Mouse (Mus musculus) midbrain, postnatal 0 days (tissue): ENCODE data around the gene Polr1b. TPM values are rescaled to one million over a fixed set of nuclear protein-coding genes. Genes with fewer than 3 reads are reported as not detected.

Source experiments
- ATAC-seq: fragments of 200-750 bp; cut with Nextera tagmentation; 2 replicates; pipeline ENCODE4 v1.8.0; 2017; ENCODE audit warnings: moderate number of reproducible peaks, mild to moderate bottlenecking, moderate TSS enrichment, moderate library complexity; ENCODE audit not compliant: low FRiP score
- DNase-seq: peaks from one replicate; pipeline ENCODE4 v3.0.0-alpha.2; 2015; ENCODE audit warnings: low spot score
- H3K27ac ChIP-seq: fragments of 300-500 bp; sonication (generic); 2 replicates; pipeline ENCODE4 v1.5.1; 2014; ENCODE audit warnings: low read depth, mild to moderate bottlenecking, low read length, mixed read lengths
- H3K27me3 ChIP-seq: fragments of 300-500 bp; sonication (generic); 2 replicates; pipeline ENCODE4 v1.6.1; 2014; ENCODE audit warnings: low read length, control low read depth, mixed read lengths; ENCODE audit not compliant: insufficient read depth
- H3K36me3 ChIP-seq: fragments of 300-500 bp; sonication (generic); 2 replicates; pipeline ENCODE4 v1.6.1; 2014; ENCODE audit warnings: low read length, control low read depth, mixed read lengths; ENCODE audit not compliant: insufficient read depth
- H3K4me1 ChIP-seq: fragments of 300-500 bp; sonication (generic); 2 replicates; pipeline ENCODE4 v1.6.1; 2014; ENCODE audit warnings: mild to moderate bottlenecking, control low read depth, antibody characterized with exemption, low read length, mixed read lengths; ENCODE audit not compliant: insufficient read depth
- H3K4me2 ChIP-seq: fragments of 300-500 bp; sonication (generic); 2 replicates; pipeline ENCODE4 v1.6.1; 2014; ENCODE audit warnings: low read depth, mild to moderate bottlenecking, low read length, mixed read lengths; ENCODE audit not compliant: poor library complexity, severe bottlenecking
- H3K4me3 ChIP-seq: fragments of 300-500 bp; sonication (generic); 2 replicates; pipeline ENCODE4 v1.5.1; 2014; ENCODE audit warnings: low read depth, mild to moderate bottlenecking, low read length, moderate library complexity
- H3K9ac ChIP-seq: fragments of 300-500 bp; sonication (generic); replicated peaks from 2 replicates; pipeline ENCODE4 v1.6.1; 2014; ENCODE audit warnings: mild to moderate bottlenecking, low read length, moderate library complexity, mixed read lengths; ENCODE audit not compliant: poor library complexity, severe bottlenecking
- H3K9me3 ChIP-seq: fragments of 300-500 bp; sonication (generic); 2 replicates; pipeline ENCODE4 v1.6.1; 2016; ENCODE audit warnings: low read length, control low read depth
- CTCF ChIP-seq: IDR thresholded peaks from 2 replicates; pipeline ENCODE4 v1.5.1; 2016; ENCODE audit warnings: antibody characterized with exemption, mild to moderate bottlenecking
- WGBS: fragments of 180-500 bp; shearing (Covaris S2); extraction: QIAGEN DNeasy Blood & Tissue Kit; methylation state at CpG from one replicate; pipeline ENCODE4 v1.1.7; 2014; 5-methylcytosine and 5-hydroxymethylcytosine counted together
- polyA plus RNA-seq: library from polyadenylated mRNA; unstranded; fragments of >200 nt; fragmentation: Nextera tagmentation; extraction: Ambion mirVana; gene quantifications from 2 replicates; pipeline ENCODE4 v1.2.1, GENCODE M21; 2015
- total RNA-seq: library from RNA; depleted of rRNA; stranded (reverse); fragments of >200 nt; gene quantifications from 2 replicates; pipeline ENCODE4 v1.2.3, GENCODE M21; 2014; rRNA removed

Polr1b gene
- total and polyA plus RNA-seq, 2 experiments from 2014 or later = 10.4 to 23.1 TPM

GRCm38 (mm10) chr2:129166466-129167463 is 66.0 kb downstream of the Polr1b start:
- ATAC-seq (no peak), DNase-seq (no peak)
- 58% methylated on average over 10 of the region's 10 CpGs for WGBS
- Histone ChIP-seq H3K4me2 (no peak overlapping the region), H3K4me3 (no peak overlapping the region), H3K27me3 (no peaks in the 10 kb centered on the region), H3K9me3 (no peaks in the 10 kb centered on the region), H3K36me3 (no peaks in the 10 kb centered on the region), H3K27ac (no peak overlapping the region), H3K9ac (no peak overlapping the region), H3K4me1 (no peaks in the 10 kb centered on the region)
- TF ChIP-seq CTCF = no peak

- no peak for TF ChIP-seq CTCF
- H3K4me3 ChIP-seq = no peak overlapping the region
- H3K9me3 ChIP-seq = no peaks in the 10 kb centered on the region
- no peaks in the 10 kb centered on the region for H3K36me3 ChIP-seq
- H3K9ac ChIP-seq = no peak overlapping the region
- WGBS = 40% methylated on average over 10 of the region's 10 CpGs
- ATAC-seq = no peak
- H3K4me1 ChIP-seq = no peaks in the 10 kb centered on the region
- no peak for DNase-seq
- H3K27ac ChIP-seq = no peak overlapping the region
- no peaks in the 10 kb centered on the region for H3K27me3 ChIP-seq
- H3K4me2 ChIP-seq = no peak overlapping the region
Observed at GRCm38 (mm10) chr2:129173386-129173785, 72.6 kb downstream of the Polr1b start.

DNA sequence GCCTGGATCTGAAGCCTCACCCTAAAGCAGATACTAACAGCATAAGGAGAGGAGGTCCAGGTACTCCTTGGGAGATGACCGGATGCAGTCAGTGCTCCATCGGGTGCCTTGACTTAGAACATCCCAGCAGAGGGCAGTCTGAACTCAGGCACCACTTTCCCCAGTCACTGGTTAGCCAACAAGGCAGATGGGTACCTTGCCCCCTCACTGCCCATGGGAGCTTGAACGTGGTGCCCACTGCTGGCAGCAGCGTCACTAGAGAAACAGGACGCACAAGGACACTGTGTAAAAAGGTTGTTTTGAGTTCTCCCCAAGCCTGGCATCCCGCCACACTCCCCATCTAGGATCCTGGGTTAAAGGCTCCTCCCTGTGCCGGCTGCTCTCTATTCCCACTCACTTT is 73.7 kb downstream of the Polr1b start:
- Histone ChIP-seq H3K4me1 (no peaks in the 10 kb centered on the region), H3K4me3 (no peak overlapping the region), H3K27ac (no peak overlapping the region), H3K27me3 (no peaks in the 10 kb centered on the region), H3K9ac (no peak overlapping the region), H3K9me3 (no peaks in the 10 kb centered on the region), H3K4me2 (no peak overlapping the region), H3K36me3 (no peaks in the 10 kb centered on the region)
- 0 out of 2 replicates have a peak, but pooled peaks have one; percentile 31 for ATAC-seq
- WGBS = 44% methylated on average over 7 of the region's 7 CpGs
- peak; percentile 74 for DNase-seq
- TF ChIP-seq CTCF = peak; percentile 73

DNA sequence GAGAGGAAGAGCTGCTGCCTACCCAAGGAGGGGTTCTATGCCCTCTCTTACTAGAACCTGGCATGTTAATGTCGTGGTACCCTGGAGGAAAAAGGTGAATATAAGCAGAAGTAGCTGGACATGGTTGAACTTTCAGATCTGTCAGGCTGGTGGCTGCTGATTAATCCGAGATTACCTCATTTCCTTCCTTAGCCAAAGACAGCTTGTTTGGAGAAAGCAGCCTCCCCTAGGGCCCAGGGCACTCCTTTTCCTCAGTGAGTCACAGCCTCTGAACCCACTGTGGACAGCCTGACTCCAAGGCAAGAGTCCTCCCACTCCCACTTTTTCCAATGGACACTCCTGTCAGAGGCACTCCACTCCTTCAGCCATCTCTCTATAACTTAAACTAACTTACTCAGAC is 74.8 kb downstream of the Polr1b start:
- Histone ChIP-seq H3K4me3 (no peak overlapping the region), H3K27me3 (no peaks in the 10 kb centered on the region), H3K9ac (no peak overlapping the region), H3K4me1 (no peaks in the 10 kb centered on the region), H3K9me3 (no peaks in the 10 kb centered on the region), H3K27ac (no peak overlapping the region), H3K4me2 (no peak overlapping the region), H3K36me3 (no peaks in the 10 kb centered on the region)
- ATAC-seq (no peak), DNase-seq (no peak)
- no peak for TF ChIP-seq CTCF
- 85% methylated on average over 2 of the region's 2 CpGs for WGBS

Other genes with a start within 250 kb of the Polr1b start
- 3.2 and 6.3 TPM in 2 replicates for gene Fbln7, start 238.0 kb upstream of the Polr1b start, total RNA-seq
- 4.2 and 4.8 TPM in 2 replicates for gene Fbln7, start 238.0 kb upstream of the Polr1b start, polyA plus RNA-seq
- 3.5 and 5.0 TPM in 2 replicates for gene Zc3h8, start 156.9 kb upstream of the Polr1b start, total RNA-seq
- gene Zc3h8, start 156.9 kb upstream of the Polr1b start, polyA plus RNA-seq = 14.7 and 15.5 TPM in 2 replicates
- gene Zc3h6, start 133.6 kb upstream of the Polr1b start, total RNA-seq = 6.8 and 8.9 TPM in 2 replicates
- gene Zc3h6, start 133.6 kb upstream of the Polr1b start, polyA plus RNA-seq = 4.8 and 5.9 TPM in 2 replicates
- gene Gm10762, start 133.3 kb upstream of the Polr1b start, total RNA-seq = 26.6 and 29.8 TPM in 2 replicates
- 14.9 and 18.2 TPM in 2 replicates for gene Gm10762, start 133.3 kb upstream of the Polr1b start, polyA plus RNA-seq
- gene Vinac1, start 52.8 kb upstream of the Polr1b start, total RNA-seq = 1.8 and 2.3 TPM in 2 replicates
- gene Vinac1, start 52.8 kb upstream of the Polr1b start, polyA plus RNA-seq = 0.94 and 1.1 TPM in 2 replicates
- gene Ttl, start 35.1 kb upstream of the Polr1b start, total RNA-seq = 53.7 and 58.0 TPM in 2 replicates
- 28.8 and 30.2 TPM in 2 replicates for gene Ttl, start 35.1 kb upstream of the Polr1b start, polyA plus RNA-seq
- gene Chchd5, start 28.7 kb downstream of the Polr1b start, total RNA-seq = 12.2 and 23.6 TPM in 2 replicates
- 14.1 and 14.5 TPM in 2 replicates for gene Chchd5, start 28.7 kb downstream of the Polr1b start, polyA plus RNA-seq
- gene Slc20a1, start 97.8 kb downstream of the Polr1b start, total RNA-seq = 80.0 and 82.2 TPM in 2 replicates
- gene Slc20a1, start 97.8 kb downstream of the Polr1b start, polyA plus RNA-seq = 44.9 and 47.7 TPM in 2 replicates
- gene Ckap2l, start 196.2 kb downstream of the Polr1b start, total RNA-seq = 2.6 and 5.8 TPM in 2 replicates
- gene Ckap2l, start 196.2 kb downstream of the Polr1b start, polyA plus RNA-seq = 4.8 and 5.0 TPM in 2 replicates
- 0.52 and 0.93 TPM in 2 replicates for gene Il1a, start 209.0 kb downstream of the Polr1b start, total RNA-seq
- 0.21 and 0.31 TPM in 2 replicates for gene Il1a, start 209.0 kb downstream of the Polr1b start, polyA plus RNA-seq